Mouse (Mus musculus) embryonic facial prominence, embryonic 14.5 days (tissue): ENCODE results near the gene C2cd4d. TPM values are rescaled to one million over a fixed set of nuclear protein-coding genes. Genes with fewer than 3 reads are reported as not detected.

Experiments used
- ATAC-seq: fragments of 200-750 bp; cut with Nextera tagmentation; 2 replicates; pipeline ENCODE4 v1.8.0; 2017; ENCODE audit warnings: low read depth, moderate number of reproducible peaks, moderate TSS enrichment
- DNase-seq: peaks from one replicate; pipeline ENCODE4 v3.0.0-alpha.2; 2015; ENCODE audit warnings: low spot score
- H3K27ac ChIP-seq: fragments of 300-500 bp; sonication (generic); replicated peaks from 2 replicates; pipeline ENCODE4 v1.5.1; 2014; ENCODE audit warnings: low read depth, mild to moderate bottlenecking, low read length, moderate library complexity
- H3K27me3 ChIP-seq: fragments of 300-500 bp; sonication (generic); replicated peaks from 2 replicates; pipeline ENCODE4 v1.6.1; 2014; ENCODE audit warnings: low read length; ENCODE audit not compliant: control insufficient read depth, insufficient read depth
- H3K36me3 ChIP-seq: fragments of 300-500 bp; sonication (generic); 2 replicates; pipeline ENCODE4 v1.6.1; 2014; ENCODE audit warnings: low read length, mixed read lengths; ENCODE audit not compliant: control insufficient read depth, insufficient read depth
- H3K4me1 ChIP-seq: fragments of 300-500 bp; sonication (generic); 2 replicates; pipeline ENCODE4 v1.6.1; 2014; ENCODE audit warnings: antibody characterized with exemption, low read length; ENCODE audit not compliant: control insufficient read depth, insufficient read depth
- H3K4me2 ChIP-seq: fragments of 300-500 bp; sonication (generic); 2 replicates; pipeline ENCODE4 v1.6.1; 2014; ENCODE audit warnings: low read depth, mild to moderate bottlenecking, low read length, moderate library complexity, mixed read lengths
- H3K4me3 ChIP-seq: fragments of 300-500 bp; sonication (generic); 2 replicates; pipeline ENCODE4 v1.5.1; 2014; ENCODE audit warnings: low read depth, mild to moderate bottlenecking, low read length
- H3K9ac ChIP-seq: fragments of 300-500 bp; sonication (generic); 2 replicates; pipeline ENCODE4 v1.6.1; 2014; ENCODE audit warnings: low read depth, mild to moderate bottlenecking, low read length, moderate library complexity, mixed read lengths
- H3K9me3 ChIP-seq: fragments of 300-500 bp; sonication (generic); 2 replicates; pipeline ENCODE4 v1.6.1; 2016; ENCODE audit warnings: low read length; ENCODE audit not compliant: control insufficient read depth
- WGBS: fragments of 180-500 bp; shearing (Covaris S2); extraction: QIAGEN DNeasy Blood & Tissue Kit; methylation state at CpG from one replicate; pipeline ENCODE4 v1.1.7; 2014; 5-methylcytosine and 5-hydroxymethylcytosine counted together
- polyA plus RNA-seq: library from polyadenylated mRNA; unstranded; fragments of >200 nt; fragmentation: Nextera tagmentation; extraction: Ambion mirVana; gene quantifications from 2 replicates; pipeline ENCODE4 v1.2.1, GENCODE M21; 2014

The C2cd4d gene
- polyA plus RNA-seq, 1 experiment from 2014 or later, result 2.1 TPM

DNA sequence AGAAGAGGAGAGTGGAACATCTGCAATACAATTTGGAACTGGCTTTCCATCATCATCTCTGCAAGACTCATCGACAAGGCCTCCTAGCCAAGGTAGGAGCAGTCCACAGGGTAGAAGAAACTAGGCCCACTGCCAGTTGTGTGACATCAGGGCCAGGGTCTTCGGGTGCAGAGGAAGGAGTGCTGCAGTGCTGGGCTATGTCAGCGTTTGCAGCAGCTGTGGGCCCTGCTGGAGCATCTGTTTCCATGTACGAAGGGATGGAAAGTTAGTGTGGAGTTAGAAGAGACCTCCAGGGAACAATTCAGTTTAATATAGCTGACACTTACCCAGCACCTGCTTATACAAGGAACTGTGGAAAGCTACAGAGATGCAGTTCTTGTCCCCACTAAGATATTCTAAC is 30.8 kb downstream of the C2cd4d start:
- no peak for DNase-seq

GRCm38 (mm10) chr3:94396336-94396735 is 34.1 kb downstream of the C2cd4d start:
- Histone ChIP-seq H3K27me3 (peaks cover 33% of the 10 kb centered on the region), H3K9me3 (no peaks in the 10 kb centered on the region), H3K27ac (no peak overlapping the region), H3K4me2 (no peak overlapping the region), H3K36me3 (no peaks in the 10 kb centered on the region), H3K4me3 (no peak overlapping the region), H3K9ac (no peak overlapping the region), H3K4me1 (peaks cover 3% of the 10 kb centered on the region; the same call in 1 of the 2 replicates)
- no peak for DNase-seq
- ATAC-seq, result no peak
- 71% methylated on average over 1 of the region's 1 CpGs for WGBS

More for the DNA sequence above, 30.8 kb downstream of the C2cd4d start:
- 51% methylated on average over 4 of the region's 4 CpGs for WGBS
- Histone ChIP-seq H3K36me3 (no peaks in the 10 kb centered on the region), H3K9me3 (no peaks in the 10 kb centered on the region), H3K27ac (no peak overlapping the region), H3K4me1 (no peaks in the 10 kb centered on the region), H3K27me3 (peaks cover 7% of the 10 kb centered on the region), H3K4me3 (no peak overlapping the region), H3K4me2 (no peak overlapping the region), H3K9ac (no peak overlapping the region)
- peak; percentile 41; the same call in 1 of the 2 replicates for ATAC-seq

DNA sequence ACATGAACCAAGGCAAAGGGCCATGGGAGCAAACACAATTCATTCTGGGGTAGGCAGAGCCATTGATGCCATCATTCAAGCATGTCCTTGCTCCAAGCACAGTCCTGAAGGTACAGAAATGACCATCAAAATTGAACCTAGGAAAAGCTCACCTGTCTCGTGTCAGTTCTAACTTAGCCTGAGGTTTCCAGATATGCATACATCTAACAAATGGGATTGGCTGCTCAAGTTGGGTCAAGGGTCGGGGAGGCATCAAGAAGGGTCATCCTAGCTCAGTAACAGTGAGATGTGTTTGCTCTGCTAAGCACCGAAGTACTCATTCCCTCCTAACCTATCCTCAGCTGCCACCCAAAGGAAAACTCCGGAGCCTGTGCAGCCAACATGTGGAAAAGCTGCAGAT is 34.6 kb downstream of the C2cd4d start:
- Histone ChIP-seq H3K4me2 (no peak overlapping the region), H3K27ac (no peak overlapping the region), H3K27me3 (peaks cover 39% of the 10 kb centered on the region), H3K4me1 (peaks cover 3% of the 10 kb centered on the region; the same call in 1 of the 2 replicates), H3K36me3 (no peaks in the 10 kb centered on the region), H3K9me3 (no peaks in the 10 kb centered on the region), H3K4me3 (no peak overlapping the region), H3K9ac (no peak overlapping the region)
- ATAC-seq, result no peak
- 76% methylated on average over 4 of the region's 4 CpGs for WGBS
- DNase-seq, result no peak

DNA sequence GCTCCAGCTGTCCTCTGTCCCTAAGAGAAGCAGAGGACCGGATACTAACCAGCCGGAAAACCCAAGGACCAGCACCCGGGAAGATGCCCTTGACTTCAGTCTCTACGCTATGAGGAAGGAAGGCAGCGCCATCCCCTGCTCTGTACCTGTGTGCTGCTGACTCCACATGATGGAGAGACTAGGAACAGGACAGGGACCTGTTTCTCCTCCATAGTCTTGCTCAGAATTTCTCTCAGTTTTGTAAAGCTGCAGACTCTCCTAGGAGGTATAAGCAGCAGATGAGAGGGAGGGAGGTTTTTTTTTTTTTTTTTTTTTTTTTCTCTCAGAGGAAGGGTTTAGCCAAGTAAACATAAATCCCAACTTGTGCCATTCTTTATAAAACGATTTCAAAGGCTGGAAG is 36.0 kb downstream of the C2cd4d start, which contains the start of gene Lingo4:
TSS of gene Lingo4 (plus strand) at position 301 of the 400 bp plus-strand sequence.
- Histone ChIP-seq H3K9me3 (no peaks in the 10 kb centered on the region), H3K36me3 (no peaks in the 10 kb centered on the region), H3K27ac (no peak within 1 kb of the TSS), H3K4me1 (peaks cover 3% of the 10 kb centered on the region; the same call in 1 of the 2 replicates), H3K9ac (peak within 1 kb of the TSS; percentile 46), H3K4me2 (peak within 1 kb of the TSS; percentile 58), H3K4me3 (peak within 1 kb of the TSS; percentile 33), H3K27me3 (peaks cover 49% of the 10 kb centered on the region)
- ATAC-seq (no peak), DNase-seq (no peak)
- 71% methylated on average over 6 of the region's 6 CpGs for WGBS

- peak overlapping the region; percentile 58 for H3K4me2 ChIP-seq
- peaks cover 3% of the 10 kb centered on the region; the same call in 1 of the 2 replicates for H3K4me1 ChIP-seq
- peak; percentile 67 for DNase-seq
- H3K9ac ChIP-seq, result peak overlapping the region; percentile 46
- WGBS, result 3% methylated on average over 17 of the region's 20 CpGs
- H3K9me3 ChIP-seq, result no peaks in the 10 kb centered on the region
- peak overlapping the region; percentile 33 for H3K4me3 ChIP-seq
- H3K27ac ChIP-seq, result no peak overlapping the region
- no peaks in the 10 kb centered on the region for H3K36me3 ChIP-seq
- peaks cover 50% of the 10 kb centered on the region for H3K27me3 ChIP-seq
- no peak for ATAC-seq
Observed at GRCm38 (mm10) chr3:94398943-94399481, 36.8 kb downstream of the C2cd4d start.

- Histone ChIP-seq H3K9ac (no peak overlapping the region), H3K9me3 (no peaks in the 10 kb centered on the region)
Observed at GRCm38 (mm10) chr3:94399663-94400310, 37.5 kb downstream of the C2cd4d start.

DNA sequence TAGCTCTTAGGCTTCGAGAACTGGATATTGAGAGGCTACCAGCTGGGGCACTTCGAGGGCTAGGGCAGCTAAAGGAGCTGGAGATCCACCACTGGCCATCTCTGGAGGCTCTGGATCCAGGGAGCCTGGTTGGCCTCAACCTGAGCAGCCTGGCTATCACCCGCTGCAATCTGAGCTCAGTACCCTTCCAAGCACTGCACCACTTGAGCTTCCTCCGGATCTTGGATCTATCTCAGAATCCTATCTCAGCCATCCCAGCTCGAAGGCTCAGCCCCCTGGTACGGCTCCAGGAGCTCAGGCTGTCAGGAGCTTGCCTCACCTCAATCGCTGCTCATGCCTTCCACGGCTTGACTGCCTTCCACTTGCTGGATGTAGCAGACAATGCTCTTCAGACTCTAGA is 40.2 kb downstream of the C2cd4d start:
- Histone ChIP-seq H3K36me3 (no peaks in the 10 kb centered on the region), H3K4me1 (peaks cover 3% of the 10 kb centered on the region; the same call in 1 of the 2 replicates), H3K9ac (no peak overlapping the region), H3K27ac (no peak overlapping the region), H3K4me3 (no peak overlapping the region), H3K27me3 (peaks cover 49% of the 10 kb centered on the region), H3K9me3 (no peaks in the 10 kb centered on the region), H3K4me2 (no peak overlapping the region)
- WGBS, result 56% methylated on average over 8 of the region's 8 CpGs
- ATAC-seq (no peak), DNase-seq (no peak)

More at GRCm38 (mm10) chr3:94399663-94400310, 37.5 kb downstream of the C2cd4d start:
- no peak for DNase-seq
- no peak overlapping the region for H3K4me3 ChIP-seq
- no peaks in the 10 kb centered on the region for H3K36me3 ChIP-seq
- WGBS, result 39% methylated on average over 5 of the region's 5 CpGs
- peaks cover 3% of the 10 kb centered on the region; the same call in 1 of the 2 replicates for H3K4me1 ChIP-seq
- H3K27ac ChIP-seq, result no peak overlapping the region
- H3K27me3 ChIP-seq, result peaks cover 50% of the 10 kb centered on the region
- ATAC-seq, result no peak
- H3K4me2 ChIP-seq, result peak overlapping the region; percentile 58; the same call in 1 of the 2 replicates

DNA sequence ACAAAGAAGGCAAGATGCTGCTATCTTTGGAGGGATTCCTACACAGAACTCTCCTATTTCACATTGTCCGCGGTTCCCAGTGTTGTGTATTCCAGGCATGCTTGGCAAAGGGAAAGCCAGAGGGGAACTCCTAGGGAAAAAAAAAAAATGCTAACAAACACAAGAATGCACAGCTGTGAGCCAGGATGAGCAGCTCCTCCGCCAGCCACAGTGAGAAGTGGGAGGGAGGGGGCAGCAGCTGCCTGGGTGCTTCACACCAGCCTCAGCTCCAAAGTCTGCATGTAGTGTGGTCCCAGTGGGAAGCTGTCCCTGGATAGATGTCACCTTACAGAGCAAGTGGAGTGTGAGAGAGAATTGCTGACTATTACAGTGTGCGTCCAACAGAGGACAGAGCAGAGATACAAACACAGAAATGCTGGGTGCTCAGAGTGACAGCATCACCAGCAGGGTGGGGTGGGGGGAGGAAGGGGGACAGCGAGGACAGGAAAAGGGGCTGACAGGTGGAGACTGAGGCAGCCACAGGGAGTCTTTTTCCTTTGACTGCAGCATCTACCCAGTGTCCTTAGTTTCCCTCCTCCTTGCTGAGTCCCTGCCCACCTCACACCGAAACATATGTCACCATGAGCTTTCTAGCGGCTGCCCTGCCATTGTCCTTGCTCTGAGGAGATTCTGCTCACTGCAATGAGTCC is 42.3 kb downstream of the C2cd4d start:
- H3K4me1 ChIP-seq, result no peaks in the 10 kb centered on the region
- no peaks in the 10 kb centered on the region for H3K36me3 ChIP-seq
- ATAC-seq, result peak; percentile 58
- no peak overlapping the region for H3K9ac ChIP-seq
- WGBS, result 22% methylated on average over 7 of the region's 7 CpGs
- no peak overlapping the region for H3K27ac ChIP-seq
- H3K9me3 ChIP-seq, result no peaks in the 10 kb centered on the region
- no peak overlapping the region for H3K4me2 ChIP-seq
- peaks cover 31% of the 10 kb centered on the region for H3K27me3 ChIP-seq
- DNase-seq, result peak; percentile 85
- H3K4me3 ChIP-seq, result no peak overlapping the region
